Mouse (Mus musculus): ENCODE data around the gene Tiam2.

The Tiam2 gene

DNA sequence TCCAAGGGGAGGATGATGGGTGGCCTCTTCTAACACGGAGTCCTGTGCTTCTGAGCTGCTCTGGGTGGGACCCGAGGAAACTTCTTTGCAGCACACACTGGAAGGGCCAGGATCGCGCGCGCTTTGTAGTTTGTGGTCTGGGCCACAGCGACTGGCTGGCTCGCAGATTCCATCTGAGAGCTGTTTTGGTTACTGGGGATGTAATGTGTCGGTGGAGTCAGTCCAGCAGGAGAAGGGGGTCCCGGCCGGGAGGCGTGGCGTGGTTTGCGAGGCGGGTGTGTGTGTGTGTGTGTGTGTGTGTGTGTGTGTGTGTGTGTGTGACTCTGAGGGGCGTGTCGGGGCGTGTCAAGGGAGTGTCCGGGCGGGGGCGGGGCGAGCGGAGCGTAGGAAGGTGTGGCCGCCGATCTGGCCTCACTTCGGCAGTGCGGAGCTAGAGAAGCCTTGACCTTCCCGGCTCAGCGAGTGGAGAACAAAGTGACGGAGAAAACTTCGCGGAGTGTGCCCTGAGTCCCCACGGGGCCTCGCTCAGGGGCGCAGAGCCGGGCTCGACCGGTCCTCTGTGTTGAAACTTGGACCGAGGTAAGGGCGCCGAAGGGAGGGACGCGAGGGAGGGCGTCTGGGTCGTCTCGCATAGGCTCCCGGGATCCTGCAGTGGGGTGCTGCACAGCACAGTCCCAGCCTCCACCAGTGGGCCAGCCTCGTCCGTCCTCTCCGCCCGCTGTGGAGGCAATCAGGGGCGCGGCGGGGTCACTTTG lies at the start of gene Tiam2:
Tiam2 (plus strand) TSS at position 426 of the 755 bp plus-strand sequence.
- DNase-seq (ENCODE audit: low read depth, low spot score): peak; percentile 54

- no peak for DNase-seq (ENCODE audit: low read depth, low spot score)
These were observed 46.1 kb upstream of the Tiam2 start for GRCm38 (mm10) chr17:3280321-3280720.

- no peak for DNase-seq (ENCODE audit: low read depth, low spot score)
These were observed 44.4 kb upstream of the Tiam2 start for GRCm38 (mm10) chr17:3281939-3282338.

GRCm38 (mm10) chr17:3285030-3285671 lies 41.2 kb upstream of the Tiam2 start:
- peak; percentile 37 for DNase-seq (ENCODE audit: low read depth, low spot score)

- no peak for DNase-seq (ENCODE audit: low read depth, low spot score)
These were observed 40.1 kb upstream of the Tiam2 start for GRCm38 (mm10) chr17:3286123-3286825.

- peak; percentile 76 for DNase-seq (ENCODE audit: low read depth, low spot score)
These were observed 38.0 kb upstream of the Tiam2 start for GRCm38 (mm10) chr17:3288341-3288740.

DNA sequence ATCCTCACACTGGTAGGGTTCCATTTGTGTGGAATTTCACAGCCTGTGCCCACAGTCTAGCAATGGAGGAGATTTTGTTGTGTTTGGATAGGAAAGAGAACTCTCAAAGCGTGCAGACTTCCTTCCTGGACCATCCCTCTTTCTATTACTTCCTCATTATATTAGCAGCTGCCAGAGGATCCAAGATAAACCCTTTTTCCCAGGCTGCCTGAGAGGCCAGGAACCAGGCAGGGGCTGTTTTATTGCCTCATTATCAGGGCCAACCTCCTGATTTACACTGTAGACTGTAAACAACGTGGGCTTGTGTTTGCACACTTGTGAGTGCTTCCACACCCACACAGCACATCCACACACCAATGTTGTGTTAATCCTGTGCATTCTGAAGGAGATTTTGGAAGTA lies 31.3 kb upstream of the Tiam2 start:
- DNase-seq (ENCODE audit: low read depth, low spot score): no peak

- no peak for DNase-seq (ENCODE audit: low read depth, low spot score)
These were observed 26.9 kb upstream of the Tiam2 start for GRCm38 (mm10) chr17:3299487-3299886.

DNA sequence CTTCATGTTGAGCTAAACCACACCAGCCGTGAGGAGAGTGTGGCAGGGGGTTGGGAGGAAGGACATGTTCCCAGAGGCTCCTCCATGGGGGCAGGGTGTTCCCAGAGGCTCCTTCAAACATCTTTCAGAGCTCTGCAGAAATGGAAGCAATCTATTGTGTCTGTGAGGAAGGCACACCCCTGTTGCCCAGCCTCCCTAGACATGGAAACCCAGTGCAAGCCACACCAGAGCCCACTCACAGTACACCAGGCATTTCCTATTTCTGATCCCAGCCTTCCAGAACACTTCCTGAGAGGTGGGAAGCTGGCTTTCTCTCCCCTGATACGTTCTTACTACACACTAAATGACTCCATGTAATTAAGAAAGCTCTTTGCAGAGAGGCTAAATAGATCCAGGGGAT lies 20.4 kb upstream of the Tiam2 start:
- DNase-seq (ENCODE audit: low read depth, low spot score): peak; percentile 26

DNA sequence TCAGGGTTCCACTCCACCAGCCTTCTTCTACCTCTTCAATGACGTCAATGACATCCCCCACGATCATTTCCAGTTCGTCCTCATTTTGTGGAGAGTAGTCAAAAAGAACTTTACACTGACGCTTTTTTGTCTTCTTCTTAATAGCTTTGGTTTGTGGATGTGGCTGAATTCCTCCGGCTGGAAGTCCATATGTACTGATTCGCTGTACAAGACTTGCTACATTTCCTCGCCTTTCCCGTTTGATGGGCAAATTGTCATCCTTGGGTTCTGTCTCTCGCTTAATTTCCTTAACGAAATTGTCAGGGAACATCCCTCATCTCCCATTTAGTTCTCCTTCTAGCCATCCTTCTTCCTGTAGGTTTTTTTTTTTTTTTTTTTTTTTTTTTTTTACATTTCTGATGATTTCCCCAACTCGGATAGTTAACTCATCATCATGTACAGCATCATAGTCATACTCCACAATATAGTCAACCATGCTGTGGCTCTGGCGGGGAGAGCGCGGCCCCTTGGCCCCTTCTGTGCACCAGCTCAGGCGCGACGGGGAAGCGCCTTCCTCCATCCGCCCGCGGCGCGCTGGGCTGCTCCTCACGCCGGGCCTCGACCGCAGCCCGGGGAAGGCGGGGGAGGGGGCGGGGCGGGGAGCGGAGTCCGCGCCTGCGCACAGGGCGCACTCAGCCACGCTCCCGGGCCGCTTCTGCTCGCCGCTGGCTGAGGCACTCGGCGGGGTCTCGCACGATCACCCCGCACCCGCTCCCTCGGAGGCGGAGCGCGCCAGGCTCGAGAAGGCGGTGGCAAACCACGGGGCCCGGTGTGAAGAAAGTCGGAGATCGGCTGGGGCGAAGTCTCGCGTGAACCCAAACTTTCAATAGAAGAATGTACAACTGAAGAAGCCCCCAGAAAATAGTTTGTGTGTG lies 12.4 kb upstream of the Tiam2 start:
- peak; percentile 76 for DNase-seq (ENCODE audit: low read depth, low spot score)

DNA sequence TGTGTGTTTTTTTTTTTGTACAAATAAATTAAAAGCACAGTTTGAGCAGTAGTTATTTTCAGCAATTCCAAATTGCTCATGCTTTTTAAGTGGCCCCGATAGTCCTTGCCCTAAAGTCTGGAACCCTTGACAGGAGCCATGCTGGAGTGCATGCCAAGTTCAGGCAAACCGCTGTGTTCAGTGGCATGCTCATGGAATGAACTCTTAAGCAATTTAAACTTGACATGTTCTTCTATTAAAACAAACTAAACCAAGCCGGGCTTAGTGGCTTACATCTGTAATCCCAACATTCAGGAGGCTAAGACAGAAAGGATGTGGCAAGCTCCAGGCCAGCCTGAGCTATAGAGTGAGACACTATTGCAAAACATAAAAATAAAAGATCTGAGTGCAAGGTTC lies 11.8 kb upstream of the Tiam2 start:
- no peak for DNase-seq (ENCODE audit: low read depth, low spot score)

DNA sequence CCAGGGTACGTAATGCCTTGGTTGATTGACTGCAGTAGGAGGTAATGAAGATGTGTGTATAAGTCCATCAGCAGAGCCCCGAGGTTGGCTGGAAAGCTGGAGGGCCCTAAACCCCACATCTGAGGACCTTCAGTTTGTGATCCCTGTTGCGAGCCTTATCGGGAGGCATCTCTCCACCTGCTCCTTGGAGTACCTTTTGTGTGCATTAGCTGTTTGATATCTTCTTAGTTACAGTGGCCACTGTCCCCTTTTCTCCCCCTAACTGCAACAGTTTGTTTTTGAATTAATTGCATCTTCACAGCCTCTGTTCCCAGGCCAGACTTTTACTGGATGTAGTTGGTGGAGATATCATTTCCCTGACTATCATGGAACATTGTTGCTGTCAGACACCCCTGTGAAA lies 10.8 kb upstream of the Tiam2 start:
- no peak for DNase-seq (ENCODE audit: low read depth, low spot score)

- no peak for DNase-seq (ENCODE audit: low read depth, low spot score)
These were observed 518 bp downstream of the Tiam2 start for GRCm38 (mm10) chr17:3326903-3327279.

- no peak for DNase-seq (ENCODE audit: low read depth, low spot score)
These were observed 962 bp downstream of the Tiam2 start for GRCm38 (mm10) chr17:3327335-3327734.

- no peak for DNase-seq (ENCODE audit: low read depth, low spot score)
These were observed 2.4 kb downstream of the Tiam2 start for GRCm38 (mm10) chr17:3328820-3329219.

DNA sequence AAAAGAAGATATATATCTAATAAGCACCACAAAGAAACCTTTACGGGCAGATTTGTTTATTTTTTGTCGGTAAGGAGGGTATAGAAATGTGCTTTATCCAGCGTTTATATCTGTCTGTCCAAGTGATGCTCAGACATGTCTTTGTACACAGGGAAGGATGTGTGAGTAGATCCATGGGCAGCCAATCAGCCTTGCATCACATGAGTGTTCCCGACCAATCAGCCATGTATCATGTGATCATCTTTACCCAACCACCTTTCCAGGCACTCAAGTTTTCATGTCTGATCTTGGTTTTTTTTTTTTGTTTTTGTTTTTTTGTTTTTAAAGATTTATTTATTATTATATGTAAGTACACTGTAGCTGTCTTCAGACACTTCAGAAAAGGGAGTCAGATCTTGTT lies 3.1 kb downstream of the Tiam2 start:
- DNase-seq (ENCODE audit: low read depth, low spot score): no peak

- peak; percentile 96 for DNase-seq (ENCODE audit: low read depth, low spot score)
These were observed 5.5 kb downstream of the Tiam2 start for GRCm38 (mm10) chr17:3331721-3332461.

- no peak for DNase-seq (ENCODE audit: low read depth, low spot score)
These were observed 9.9 kb downstream of the Tiam2 start for GRCm38 (mm10) chr17:3336161-3336739.

GRCm38 (mm10) chr17:3336887-3337524 lies 10.6 kb downstream of the Tiam2 start:
- DNase-seq (ENCODE audit: low read depth, low spot score): peak; percentile 44

- DNase-seq (ENCODE audit: low read depth, low spot score): no peak
These were observed 11.1 kb downstream of the Tiam2 start for GRCm38 (mm10) chr17:3337525-3337888.

Measured in brain, adult 2 months (tissue).